Mouse (Mus musculus): Measurements from ENCODE around the gene Susd6. TPM values are rescaled to one million over a fixed set of nuclear protein-coding genes. Genes with fewer than 3 reads are reported as not detected.

Gene Susd6
- polyA plus RNA-seq, 1 experiment from 2014 or later: 22.3 TPM

- peaks cover 8 to 36% of the 10 kb centered on the region in 2 experiments for H3K4me1 ChIP-seq (ENCODE audit: control insufficient read depth in 2 of 2, insufficient read depth in 2 of 2, low read length in 2 of 2)
These were observed 2.6 kb downstream of the Susd6 start for GRCm38 (mm10) chr12:80792867-80793266.

DNA sequence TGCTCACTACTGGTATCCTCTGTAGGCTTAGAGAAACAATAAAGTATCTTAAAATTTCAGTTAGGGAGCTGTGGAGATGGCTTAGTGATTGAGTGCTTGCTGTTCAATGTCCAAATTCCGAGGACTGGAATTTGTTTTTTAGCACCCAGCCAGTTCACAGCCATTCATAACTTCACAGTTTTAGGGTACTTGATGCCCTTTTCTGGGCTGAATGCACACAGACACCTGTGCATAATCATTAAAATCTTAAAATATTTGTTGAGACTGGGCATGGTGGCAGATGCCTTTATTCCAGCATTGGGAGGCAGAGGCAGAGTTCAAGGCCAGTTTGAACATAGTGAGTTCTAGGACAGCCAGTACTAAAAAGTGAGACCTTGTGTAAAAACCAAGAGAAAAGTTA, 3.2 kb downstream of the Susd6 start:
- no peaks in the 10 kb centered on the region for H3K9me3 ChIP-seq (ENCODE audit: control insufficient read depth, low read length)
- no peak overlapping the region for H3K9ac ChIP-seq (ENCODE audit: low read length)
- H3K27ac ChIP-seq (replicated peaks in 1 of 2; ENCODE audit: control insufficient read depth in 1 of 2, insufficient read depth in 1 of 2, low read depth in 2 of 2, low read length in 2 of 2): no peak overlapping the region
- peaks cover 8 to 37% of the 10 kb centered on the region in 2 experiments for H3K4me1 ChIP-seq (ENCODE audit: control insufficient read depth in 2 of 2, insufficient read depth in 2 of 2, low read length in 2 of 2)
- H3K36me3 ChIP-seq (ENCODE audit: control insufficient read depth, insufficient read depth, low read length): peaks cover 8% of the 10 kb centered on the region; the same call in 1 of the 2 replicates
- no peak for ATAC-seq (ENCODE audit: insufficient number of reproducible peaks, insufficient read depth, low FRiP score, low read depth)
- 87% methylated on average over 1 of the region's 1 CpGs for WGBS
- H3K27me3 ChIP-seq (ENCODE audit: control insufficient read depth, insufficient read depth, low read length): no peaks in the 10 kb centered on the region
- no peak overlapping the region for H3K4me3 ChIP-seq (ENCODE audit: control insufficient read depth in 1 of 2, insufficient read depth in 1 of 2, low read depth in 1 of 2, low read length in 2 of 2)
- no peak overlapping the region for H3K4me2 ChIP-seq (ENCODE audit: low read length)

More at GRCm38 (mm10) chr12:80792867-80793266, 2.6 kb downstream of the Susd6 start:
- H3K9ac ChIP-seq (ENCODE audit: low read length): peak overlapping the region; percentile 5; the same call in 1 of the 2 replicates
- no peaks in the 10 kb centered on the region for H3K9me3 ChIP-seq (ENCODE audit: control insufficient read depth, low read length)
- no peak overlapping the region for H3K4me3 ChIP-seq (ENCODE audit: control insufficient read depth in 1 of 2, insufficient read depth in 1 of 2, low read depth in 1 of 2, low read length in 2 of 2)
- ATAC-seq (ENCODE audit: insufficient number of reproducible peaks, insufficient read depth, low FRiP score, low read depth): no peak
- H3K4me2 ChIP-seq (ENCODE audit: low read length): peak overlapping the region; percentile 66; the same call in 1 of the 2 replicates
- H3K36me3 ChIP-seq (ENCODE audit: control insufficient read depth, insufficient read depth, low read length): peaks cover 8% of the 10 kb centered on the region; the same call in 1 of the 2 replicates
- WGBS: 57% methylated on average over 5 of the region's 5 CpGs
- H3K27ac ChIP-seq (replicated peaks in 1 of 2; ENCODE audit: control insufficient read depth in 1 of 2, insufficient read depth in 1 of 2, low read depth in 2 of 2, low read length in 2 of 2): 0 out of 4 replicates have a peak overlapping the region, but pooled peaks of 1 of the 2 experiments have one; percentile 2
- no peaks in the 10 kb centered on the region for H3K27me3 ChIP-seq (ENCODE audit: control insufficient read depth, insufficient read depth, low read length)

DNA sequence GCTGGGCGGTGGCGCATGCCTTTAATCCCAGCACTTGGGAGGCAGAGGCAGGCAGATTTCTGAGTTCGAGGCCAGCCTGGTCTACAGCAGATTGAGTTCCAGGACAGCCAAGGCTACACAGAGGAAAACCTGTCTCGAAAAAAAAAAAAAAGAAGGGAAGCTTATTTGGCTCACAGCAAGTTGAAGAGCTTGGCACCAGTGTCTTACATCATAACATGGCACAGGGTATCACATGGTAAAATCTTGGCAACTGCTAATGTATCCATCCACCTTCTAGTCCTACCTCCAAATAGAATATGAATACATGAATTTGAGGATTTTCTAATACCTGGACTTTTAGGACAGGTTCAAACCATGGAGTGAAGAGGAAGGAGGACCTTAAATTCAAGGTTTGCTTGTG, 4.2 kb downstream of the Susd6 start:
- Histone ChIP-seq H3K36me3 (ENCODE audit: control insufficient read depth, insufficient read depth, low read length) (peaks cover 8% of the 10 kb centered on the region; the same call in 1 of the 2 replicates), H3K27me3 (ENCODE audit: control insufficient read depth, insufficient read depth, low read length) (no peaks in the 10 kb centered on the region), H3K27ac (replicated peaks in 1 of 2; ENCODE audit: control insufficient read depth in 1 of 2, insufficient read depth in 1 of 2, low read depth in 2 of 2, low read length in 2 of 2) (no peak overlapping the region), H3K4me1 (ENCODE audit: control insufficient read depth in 2 of 2, insufficient read depth in 2 of 2, low read length in 2 of 2) (peaks cover 8 to 37% of the 10 kb centered on the region in 2 experiments), H3K9me3 (ENCODE audit: control insufficient read depth, low read length) (no peaks in the 10 kb centered on the region), H3K9ac (ENCODE audit: low read length) (no peak overlapping the region), H3K4me2 (ENCODE audit: low read length) (no peak overlapping the region), H3K4me3 (ENCODE audit: control insufficient read depth in 1 of 2, insufficient read depth in 1 of 2, low read depth in 1 of 2, low read length in 2 of 2) (no peak overlapping the region)
- 95% methylated on average over 4 of the region's 4 CpGs for WGBS
- ATAC-seq (ENCODE audit: insufficient number of reproducible peaks, insufficient read depth, low FRiP score, low read depth): no peak

GRCm38 (mm10) chr12:80794935-80795785, 4.8 kb downstream of the Susd6 start:
- no peak overlapping the region for H3K4me2 ChIP-seq (ENCODE audit: low read length)
- H3K27ac ChIP-seq (replicated peaks in 1 of 2; ENCODE audit: control insufficient read depth in 1 of 2, insufficient read depth in 1 of 2, low read depth in 2 of 2, low read length in 2 of 2): 0 out of 4 replicates have a peak overlapping the region, but pooled peaks of 1 of the 2 experiments have one; percentile 4
- no peak overlapping the region for H3K9ac ChIP-seq (ENCODE audit: low read length)
- no peaks in the 10 kb centered on the region for H3K27me3 ChIP-seq (ENCODE audit: control insufficient read depth, insufficient read depth, low read length)
- peaks cover 8 to 31% of the 10 kb centered on the region in 2 experiments for H3K4me1 ChIP-seq (ENCODE audit: control insufficient read depth in 2 of 2, insufficient read depth in 2 of 2, low read length in 2 of 2)
- no peaks in the 10 kb centered on the region for H3K9me3 ChIP-seq (ENCODE audit: control insufficient read depth, low read length)
- peaks cover 8% of the 10 kb centered on the region; the same call in 1 of the 2 replicates for H3K36me3 ChIP-seq (ENCODE audit: control insufficient read depth, insufficient read depth, low read length)
- H3K4me3 ChIP-seq (ENCODE audit: control insufficient read depth in 1 of 2, insufficient read depth in 1 of 2, low read depth in 1 of 2, low read length in 2 of 2): no peak overlapping the region
- WGBS: 50% methylated on average over 2 of the region's 2 CpGs
- ATAC-seq (ENCODE audit: insufficient number of reproducible peaks, insufficient read depth, low FRiP score, low read depth): no peak

- no peaks in the 10 kb centered on the region for H3K27me3 ChIP-seq (ENCODE audit: control insufficient read depth, insufficient read depth, low read length)
- peaks cover 3 to 20% of the 10 kb centered on the region in 2 experiments for H3K4me1 ChIP-seq (ENCODE audit: control insufficient read depth in 2 of 2, insufficient read depth in 2 of 2, low read length in 2 of 2)
- no peak for ATAC-seq (ENCODE audit: insufficient number of reproducible peaks, insufficient read depth, low FRiP score, low read depth)
- H3K36me3 ChIP-seq (ENCODE audit: control insufficient read depth, insufficient read depth, low read length): peaks cover 4% of the 10 kb centered on the region; the same call in 1 of the 2 replicates
- no peak overlapping the region for H3K4me3 ChIP-seq (ENCODE audit: control insufficient read depth in 1 of 2, insufficient read depth in 1 of 2, low read depth in 1 of 2, low read length in 2 of 2)
- H3K9ac ChIP-seq (ENCODE audit: low read length): no peak overlapping the region
- H3K4me2 ChIP-seq (ENCODE audit: low read length): no peak overlapping the region
- no peak overlapping the region for H3K27ac ChIP-seq (replicated peaks in 1 of 2; ENCODE audit: control insufficient read depth in 1 of 2, insufficient read depth in 1 of 2, low read depth in 2 of 2, low read length in 2 of 2)
- no peaks in the 10 kb centered on the region for H3K9me3 ChIP-seq (ENCODE audit: control insufficient read depth, low read length)
These were observed 8.0 kb downstream of the Susd6 start for GRCm38 (mm10) chr12:80798271-80798670.

DNA sequence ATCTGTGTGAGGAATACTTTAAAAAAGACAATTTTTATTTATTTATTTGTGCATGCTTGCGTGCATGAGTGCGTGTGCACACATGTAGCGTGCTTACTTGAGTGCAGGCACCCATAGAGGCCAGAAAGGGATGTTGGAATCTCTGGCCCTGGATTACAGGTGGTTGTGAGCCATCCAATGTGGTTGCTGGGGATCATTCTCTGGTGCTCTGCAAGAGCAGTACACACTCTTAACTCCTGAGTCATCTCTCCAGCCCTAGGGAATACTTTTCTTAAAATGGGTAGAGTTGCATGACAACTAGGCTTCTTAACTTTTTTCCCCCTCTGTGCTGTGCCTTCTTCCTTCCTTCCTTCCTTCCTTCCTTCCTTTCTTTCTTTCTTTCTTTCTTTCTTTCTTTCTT, 9.8 kb downstream of the Susd6 start:
- Histone ChIP-seq H3K4me3 (ENCODE audit: control insufficient read depth in 1 of 2, insufficient read depth in 1 of 2, low read depth in 1 of 2, low read length in 2 of 2) (no peak overlapping the region), H3K9ac (ENCODE audit: low read length) (no peak overlapping the region), H3K9me3 (ENCODE audit: control insufficient read depth, low read length) (no peaks in the 10 kb centered on the region), H3K36me3 (ENCODE audit: control insufficient read depth, insufficient read depth, low read length) (no peaks in the 10 kb centered on the region), H3K27me3 (ENCODE audit: control insufficient read depth, insufficient read depth, low read length) (no peaks in the 10 kb centered on the region), H3K4me1 (ENCODE audit: control insufficient read depth in 2 of 2, insufficient read depth in 2 of 2, low read length in 2 of 2) (peaks cover 2 to 22% of the 10 kb centered on the region in 2 experiments), H3K27ac (replicated peaks in 1 of 2; ENCODE audit: control insufficient read depth in 1 of 2, insufficient read depth in 1 of 2, low read depth in 2 of 2, low read length in 2 of 2) (no peak overlapping the region), H3K4me2 (ENCODE audit: low read length) (no peak overlapping the region)
- 94% methylated on average over 3 of the region's 3 CpGs for WGBS
- no peak for ATAC-seq (ENCODE audit: insufficient number of reproducible peaks, insufficient read depth, low FRiP score, low read depth)

- H3K9ac ChIP-seq (ENCODE audit: low read length): no peak overlapping the region
- no peak overlapping the region for H3K4me2 ChIP-seq (ENCODE audit: low read length)
- no peak overlapping the region for H3K4me3 ChIP-seq (ENCODE audit: control insufficient read depth in 1 of 2, insufficient read depth in 1 of 2, low read depth in 1 of 2, low read length in 2 of 2)
- H3K36me3 ChIP-seq (ENCODE audit: control insufficient read depth, insufficient read depth, low read length): no peaks in the 10 kb centered on the region
- peaks cover 0 to 19% of the 10 kb centered on the region in 2 experiments; a peak in 3 of 4 replicates for H3K4me1 ChIP-seq (ENCODE audit: control insufficient read depth in 2 of 2, insufficient read depth in 2 of 2, low read length in 2 of 2)
- no peaks in the 10 kb centered on the region for H3K27me3 ChIP-seq (ENCODE audit: control insufficient read depth, insufficient read depth, low read length)
- no peak overlapping the region for H3K27ac ChIP-seq (replicated peaks in 1 of 2; ENCODE audit: control insufficient read depth in 1 of 2, insufficient read depth in 1 of 2, low read depth in 2 of 2, low read length in 2 of 2)
- H3K9me3 ChIP-seq (ENCODE audit: control insufficient read depth, low read length): no peaks in the 10 kb centered on the region
- no peak for ATAC-seq (ENCODE audit: insufficient number of reproducible peaks, insufficient read depth, low FRiP score, low read depth)
- WGBS: 97% methylated on average over 1 of the region's 1 CpGs
These were observed 11.1 kb downstream of the Susd6 start for GRCm38 (mm10) chr12:80801443-80801842.
